Mouse (Mus musculus): Measurements from ENCODE around the gene Tlcd2.

Gene Tlcd2

GRCm38 (mm10) chr11:75467512-75468215 is 6.1 kb downstream of the Tlcd2 start:
- no peak for DNase-seq

DNA sequence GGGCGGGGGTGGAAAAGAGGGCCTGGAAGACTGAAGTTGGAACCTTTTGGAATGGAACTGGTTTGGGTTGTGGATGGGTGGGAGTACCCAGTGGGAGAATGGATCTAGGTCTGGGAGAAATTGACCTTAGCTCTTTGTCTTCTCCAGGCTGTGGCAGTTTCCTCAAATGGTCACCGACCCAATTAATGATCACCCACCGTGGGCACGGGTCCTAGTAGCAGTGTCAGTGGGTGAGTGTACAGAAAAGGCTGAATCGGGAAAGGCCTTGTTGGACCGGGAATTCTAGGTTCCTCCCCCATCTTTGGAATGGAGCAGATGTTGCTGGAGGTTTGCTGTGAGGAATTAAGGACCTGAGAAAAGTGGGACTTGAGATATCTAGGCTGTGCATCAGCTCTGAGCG is 6.9 kb downstream of the Tlcd2 start:
- DNase-seq = no peak

DNA sequence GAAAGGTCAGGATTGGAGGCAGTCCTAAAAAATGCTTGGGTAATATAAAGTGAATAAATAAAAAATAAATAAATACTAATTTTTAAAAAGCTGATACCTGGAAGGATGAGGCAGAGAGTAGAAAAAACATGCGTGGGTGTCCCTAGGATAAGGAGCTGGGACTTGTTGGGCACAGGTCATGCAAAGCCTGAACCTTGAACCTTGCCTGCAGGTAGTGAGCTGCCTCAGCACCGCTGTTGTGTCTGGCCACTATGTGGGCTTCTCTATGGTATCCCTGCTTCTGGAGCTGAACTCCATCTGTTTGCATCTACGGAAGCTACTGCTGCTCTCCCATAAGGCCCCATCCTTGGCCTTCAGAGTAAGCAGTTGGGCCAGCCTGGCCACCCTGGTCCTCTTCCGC is 7.7 kb downstream of the Tlcd2 start:
- DNase-seq = no peak

DNA sequence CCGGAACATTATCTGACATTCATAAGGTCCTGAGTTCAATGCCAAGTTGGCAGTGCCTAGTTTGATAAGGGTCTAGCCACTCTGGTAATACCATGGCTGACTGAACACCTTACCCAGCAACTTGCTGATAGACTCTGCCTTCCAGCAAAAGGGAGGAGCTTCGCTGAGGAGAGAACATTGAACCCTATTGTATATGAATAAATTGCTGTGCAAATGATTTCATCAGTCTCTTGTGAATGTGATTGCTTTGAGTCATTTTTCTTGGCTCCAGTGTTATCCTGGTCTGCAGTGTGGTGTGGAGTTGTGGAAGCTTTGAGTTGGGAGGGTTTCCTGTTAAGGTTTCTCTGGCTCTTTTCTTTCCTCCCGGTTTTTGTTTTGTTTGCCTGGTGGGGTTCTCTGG is 9.2 kb downstream of the Tlcd2 start:
- no peak for DNase-seq

- no peak for DNase-seq
Measured at GRCm38 (mm10) chr11:75472469-75473081, 11.1 kb downstream of the Tlcd2 start.

- no peak for DNase-seq
Measured at GRCm38 (mm10) chr11:75473376-75473775, 11.9 kb downstream of the Tlcd2 start.

DNA sequence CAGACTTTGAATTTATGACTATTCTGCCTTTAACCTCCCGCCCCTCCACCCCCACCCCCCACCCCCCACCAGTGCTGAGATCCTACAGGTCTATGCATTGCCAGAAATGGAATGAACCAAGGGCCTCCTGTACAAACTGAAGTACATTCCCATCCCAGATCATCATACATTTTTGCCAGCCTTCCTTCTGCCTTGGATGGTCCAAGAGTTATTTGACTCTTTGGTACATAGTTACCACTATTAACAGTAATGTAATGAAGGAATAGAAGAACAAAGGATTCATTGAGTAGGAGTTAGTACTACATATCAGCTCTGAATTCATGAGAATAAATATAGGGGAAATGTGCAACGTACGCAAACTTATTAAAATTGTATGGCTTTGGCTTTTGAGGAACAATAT is 24.7 kb downstream of the Tlcd2 start:
- DNase-seq = no peak

- DNase-seq = peak; percentile 97
Measured at GRCm38 (mm10) chr11:75486601-75487285, 25.2 kb downstream of the Tlcd2 start, which contains the start of gene Prpf8. Gene Prpf8 (plus strand): TSS chr11:75486816.

DNA sequence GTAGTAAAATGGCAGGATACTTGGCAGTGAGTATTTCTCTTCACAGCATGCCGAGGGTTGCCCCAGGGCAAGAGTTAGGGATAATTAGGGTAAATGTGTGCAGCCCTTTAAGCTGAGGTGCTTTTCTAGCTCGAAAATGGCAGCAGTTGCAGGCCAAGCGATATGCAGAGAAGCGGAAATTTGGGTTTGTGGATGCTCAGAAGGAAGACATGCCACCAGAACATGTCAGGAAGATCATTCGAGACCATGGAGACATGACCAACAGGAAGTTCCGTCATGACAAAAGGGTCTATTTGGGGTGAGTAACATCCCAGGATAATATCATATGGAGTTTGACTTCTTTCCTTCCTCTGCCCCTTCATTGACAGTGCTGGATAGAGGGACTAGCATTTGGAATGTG is 26.0 kb downstream of the Tlcd2 start:
- DNase-seq = no peak

GRCm38 (mm10) chr11:75494296-75495049 is 33.0 kb downstream of the Tlcd2 start:
- DNase-seq = no peak

DNA sequence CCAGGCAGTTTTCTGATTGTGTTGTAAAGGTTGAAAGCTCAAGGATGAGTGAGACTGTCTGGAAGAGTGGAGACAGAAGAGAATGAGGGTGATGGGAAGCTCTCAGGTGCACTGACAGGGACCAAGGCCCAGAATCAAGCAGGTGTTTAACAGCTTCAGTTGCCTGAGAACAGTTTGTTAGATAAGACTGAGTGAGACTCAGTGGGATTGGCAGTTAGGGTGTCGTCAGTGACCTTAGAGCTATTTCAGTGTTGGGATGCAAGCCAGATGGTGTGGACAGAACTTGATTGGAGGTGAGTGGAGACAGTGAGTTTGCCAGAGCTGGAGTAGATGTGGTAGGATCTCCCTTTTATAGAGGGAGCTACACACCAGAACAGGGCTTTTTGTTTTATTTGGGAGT is 36.6 kb downstream of the Tlcd2 start:
- DNase-seq = no peak

- no peak for DNase-seq
Measured at GRCm38 (mm10) chr11:75508162-75508561, 46.6 kb downstream of the Tlcd2 start.

DNA sequence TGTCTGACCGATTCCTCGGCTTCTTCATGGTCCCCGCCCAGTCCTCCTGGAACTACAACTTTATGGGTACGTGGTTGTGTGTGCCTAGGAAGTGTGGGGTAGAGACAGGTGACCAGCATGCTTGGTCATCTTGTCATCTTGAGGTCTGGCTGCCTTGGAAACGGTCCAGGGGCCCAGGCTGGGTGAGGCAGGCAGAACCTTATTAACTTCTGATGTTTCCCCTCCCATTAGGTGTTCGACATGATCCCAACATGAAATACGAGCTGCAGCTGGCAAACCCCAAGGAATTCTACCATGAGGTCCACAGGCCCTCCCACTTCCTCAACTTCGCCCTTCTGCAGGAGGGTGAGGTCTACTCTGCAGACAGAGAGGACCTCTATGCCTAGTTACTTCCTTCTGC is 47.4 kb downstream of the Tlcd2 start:
- peak; percentile 44 for DNase-seq

DNA sequence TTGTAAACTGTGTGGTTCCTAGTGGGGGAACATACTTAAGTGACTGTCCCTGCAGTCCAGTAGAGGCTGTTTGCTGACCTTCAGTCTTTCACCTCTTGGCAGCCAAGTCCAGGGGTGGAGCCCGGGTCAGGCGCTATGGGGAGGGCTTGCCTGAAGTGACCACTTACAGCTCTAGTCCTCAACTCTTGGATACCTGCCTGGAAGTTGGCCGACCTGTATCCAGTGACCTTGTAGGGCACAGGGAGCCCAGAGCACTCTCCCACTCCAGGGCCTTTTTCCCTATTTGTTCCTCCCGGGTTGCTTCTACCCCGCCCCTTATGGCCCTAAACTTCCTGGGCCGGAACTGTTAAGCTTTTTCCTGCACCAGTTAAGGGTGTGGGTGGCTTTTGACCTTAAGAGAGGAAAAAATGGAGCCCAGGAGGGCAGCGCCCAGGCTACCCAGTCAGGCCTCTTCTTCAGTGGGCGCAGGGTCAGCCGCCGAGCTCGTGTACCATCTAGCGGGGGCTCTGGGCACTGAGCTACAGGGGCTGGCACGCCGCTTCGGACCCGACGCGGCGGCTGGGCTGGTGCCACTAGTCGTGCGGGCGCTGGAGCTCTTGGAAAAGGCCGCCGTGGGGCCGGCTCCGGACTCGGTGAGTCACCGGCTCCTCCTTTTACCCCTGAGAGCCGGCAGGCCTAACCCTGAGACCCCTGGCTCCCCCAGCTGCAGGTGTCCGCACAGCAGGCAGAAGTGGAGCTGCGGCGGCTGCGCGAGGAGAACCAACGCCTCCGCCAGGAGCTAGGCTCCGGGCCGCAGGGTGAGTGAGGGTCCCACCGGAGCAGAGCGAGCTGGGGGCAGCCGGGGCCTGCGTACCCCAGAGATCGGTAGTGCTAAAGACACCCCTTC is 48.5 kb downstream of the Tlcd2 start, which contains the start of gene Rilp:
Gene Rilp, plus strand, starts transcription at position 354 of the 886 bp plus-strand sequence.
- peak; percentile 62 for DNase-seq

- DNase-seq = peak; percentile 92
Measured at GRCm38 (mm10) chr11:75510627-75510993, 49.1 kb downstream of the Tlcd2 start.

DNA sequence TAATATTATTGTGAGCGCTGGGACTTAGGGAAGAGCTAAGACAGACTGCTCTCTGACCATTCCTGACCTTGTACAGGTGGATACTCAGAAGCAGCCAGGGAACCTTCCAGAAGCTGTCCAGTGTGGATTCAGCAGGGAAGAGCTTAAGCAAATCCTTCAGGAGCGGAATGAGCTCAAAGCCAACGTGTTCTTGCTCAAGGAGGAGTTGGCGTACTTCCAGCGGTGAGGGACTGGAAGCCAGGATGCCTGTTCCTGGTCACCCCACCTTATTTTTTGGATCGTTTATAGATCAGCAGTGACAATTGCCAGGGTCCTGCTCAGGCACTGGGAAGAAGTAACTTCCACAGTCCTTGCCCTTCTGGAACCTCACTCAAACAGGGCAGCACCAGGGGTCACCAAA is 49.7 kb downstream of the Tlcd2 start:
- DNase-seq = peak; percentile 65

- no peak for DNase-seq
Measured at GRCm38 (mm10) chr11:75512301-75513018, 50.9 kb downstream of the Tlcd2 start.

- no peak for DNase-seq
Measured at GRCm38 (mm10) chr11:75513336-75513735, 51.8 kb downstream of the Tlcd2 start, which contains the start of gene Scarf1. Gene Scarf1 (plus strand): TSS chr11:75513540.

GRCm38 (mm10) chr11:75515186-75515585 is 53.7 kb downstream of the Tlcd2 start:
- DNase-seq = peak; percentile 22

GRCm38 (mm10) chr11:75519834-75520633 is 58.5 kb downstream of the Tlcd2 start:
- DNase-seq = peak; percentile 22

All from cerebellum, adult 11-12 months (tissue).